Mouse (Mus musculus) adipocyte (in vitro differentiated cells): ENCODE measurements around the gene Tcf7l1.

Experiments
- DNase-seq: peaks from one replicate; pipeline ENCODE4 v3.0.0-alpha.2; 2016; ENCODE audit warnings: low spot score

Gene Tcf7l1

GRCm38 (mm10) chr6:72659717-72660390, 129.2 kb downstream of the Tcf7l1 start:
- peak; percentile 72 for DNase-seq

- DNase-seq, result peak; percentile 72
Observed at GRCm38 (mm10) chr6:72658006-72658405, 131.0 kb downstream of the Tcf7l1 start.

DNA sequence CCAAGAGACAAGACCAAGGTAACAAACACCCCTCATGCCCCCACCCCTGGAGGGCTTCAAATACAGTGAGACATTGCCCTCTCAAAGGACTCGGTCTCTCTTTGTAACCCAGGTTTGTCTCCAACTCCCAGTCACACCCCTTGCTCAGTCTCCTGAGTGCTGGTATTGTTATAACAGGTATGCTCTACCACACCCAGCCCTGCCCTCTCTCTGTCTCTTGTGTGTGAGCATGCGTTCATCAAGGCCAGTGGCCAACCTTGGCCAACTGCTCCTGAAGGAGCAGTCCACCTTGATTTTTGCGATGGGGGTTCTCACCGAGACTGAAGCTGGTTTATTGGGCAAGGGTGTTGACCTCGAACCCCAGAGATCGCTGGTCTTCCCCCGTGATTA, 133.0 kb downstream of the Tcf7l1 start:
- DNase-seq, result no peak

GRCm38 (mm10) chr6:72655309-72656052, 133.6 kb downstream of the Tcf7l1 start:
- peak; percentile 93 for DNase-seq

DNA sequence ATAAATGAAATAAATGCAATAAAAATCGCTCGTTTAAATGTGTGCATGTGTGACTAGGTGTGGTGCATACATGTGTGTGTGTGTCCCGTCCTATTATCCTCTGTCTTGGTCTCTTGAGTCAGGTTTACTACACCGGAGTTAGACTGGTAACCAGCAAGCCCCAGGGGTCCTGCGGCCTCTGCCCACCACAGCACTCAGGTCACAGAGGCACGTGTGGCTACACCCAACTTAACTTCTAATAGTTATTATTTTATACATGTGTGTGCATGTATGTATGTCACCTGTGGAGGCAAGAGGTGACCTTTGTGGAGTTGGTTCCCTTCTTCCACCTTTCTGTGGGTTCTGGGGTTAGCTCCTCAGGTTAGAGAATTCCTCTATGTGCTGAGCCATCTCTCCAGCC, 134.7 kb downstream of the Tcf7l1 start:
- no peak for DNase-seq

DNA sequence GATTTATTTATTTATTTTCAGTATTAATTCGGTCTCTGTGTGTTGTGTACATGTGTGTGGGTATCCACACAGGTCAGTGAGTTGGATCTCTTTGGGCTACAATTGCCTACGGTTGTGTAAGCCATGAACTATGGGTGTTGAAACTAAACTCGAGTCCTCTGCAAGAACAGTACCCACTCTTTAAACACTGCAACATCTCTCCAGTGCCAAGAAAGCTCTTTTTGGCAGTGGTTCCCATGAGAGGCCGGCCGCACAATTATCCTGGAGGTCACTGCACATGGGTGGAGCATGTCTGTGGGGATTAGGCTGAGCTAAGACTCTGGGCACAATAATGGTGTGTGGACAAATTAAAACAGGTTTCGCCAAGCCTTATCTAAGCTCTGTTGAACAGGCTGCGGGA, 135.6 kb downstream of the Tcf7l1 start:
- DNase-seq, result peak; percentile 99

DNA sequence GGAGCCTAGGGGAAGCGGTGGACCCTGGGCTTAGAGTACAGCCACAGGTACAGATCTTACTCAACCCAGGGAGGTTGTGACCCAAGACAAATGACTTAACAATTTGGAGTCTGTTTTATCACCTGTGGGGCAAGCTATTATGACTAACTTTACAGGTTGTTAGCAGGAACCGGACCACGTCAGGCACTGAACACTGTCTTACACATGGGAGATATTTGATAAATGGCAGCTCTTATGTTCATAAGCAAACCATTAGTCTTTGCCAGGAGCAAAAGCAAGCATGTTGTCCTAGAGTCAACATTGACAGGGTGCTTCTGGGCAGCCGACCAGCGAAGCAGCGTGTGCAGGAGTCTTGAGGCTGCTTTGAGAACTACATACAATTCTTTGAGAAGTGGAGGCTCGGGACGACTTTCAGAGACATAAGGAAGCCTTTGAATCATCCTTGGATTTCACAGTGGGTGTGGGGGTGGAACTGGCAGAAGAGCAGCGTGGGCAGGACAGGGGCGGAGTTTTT, 138.7 kb downstream of the Tcf7l1 start:
- DNase-seq, result peak; percentile 61

DNA sequence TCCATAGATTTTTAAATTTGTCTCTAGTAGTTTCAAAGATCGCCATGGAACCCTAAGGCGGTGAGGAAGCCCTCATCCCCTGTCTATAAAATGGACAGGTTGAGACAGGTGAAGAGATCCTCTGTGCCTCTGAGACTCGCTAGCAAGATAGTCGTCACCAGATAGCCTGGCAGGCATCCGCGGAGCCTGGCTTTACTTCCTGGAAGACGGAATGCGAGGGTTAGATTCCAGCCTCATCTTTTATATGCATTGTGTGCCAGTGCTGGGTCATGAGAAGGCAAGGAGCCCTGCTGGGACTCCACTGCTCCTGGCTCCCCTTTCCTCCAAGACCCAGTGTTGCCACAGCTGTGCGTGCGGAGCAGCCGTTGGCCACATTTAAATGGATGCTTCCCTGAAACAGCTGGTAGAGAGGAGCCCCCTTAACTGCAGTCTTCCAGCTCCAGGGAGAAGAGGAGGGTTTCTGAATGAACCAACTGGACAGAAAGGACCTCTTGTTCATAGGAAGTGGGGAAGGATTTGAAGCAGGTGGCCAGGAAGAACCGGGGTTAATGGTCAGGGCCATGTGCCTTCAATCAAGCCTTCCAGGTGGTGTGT, 141.0 kb downstream of the Tcf7l1 start:
- DNase-seq, result no peak

DNA sequence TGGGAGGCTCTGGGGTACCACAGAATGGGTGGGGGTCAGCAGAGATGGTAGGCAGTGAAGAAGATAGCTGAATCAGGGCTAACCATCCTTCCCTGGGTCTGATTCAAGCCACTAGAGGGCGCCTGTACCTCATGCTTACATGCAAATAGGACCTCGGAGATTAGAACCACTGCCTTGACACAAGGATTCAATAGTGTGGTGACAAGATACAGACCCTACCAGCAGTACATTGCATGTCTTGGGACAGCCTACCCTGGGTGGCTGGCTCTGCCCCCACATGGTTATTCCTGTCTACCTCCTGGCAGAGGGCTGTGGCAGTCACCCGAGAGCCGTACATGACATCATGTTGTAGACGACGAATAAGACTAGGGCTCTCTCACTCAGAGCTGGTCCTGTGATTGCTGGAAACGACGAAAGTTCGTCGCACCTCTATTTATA, 141.7 kb downstream of the Tcf7l1 start:
- DNase-seq, result peak; percentile 78

DNA sequence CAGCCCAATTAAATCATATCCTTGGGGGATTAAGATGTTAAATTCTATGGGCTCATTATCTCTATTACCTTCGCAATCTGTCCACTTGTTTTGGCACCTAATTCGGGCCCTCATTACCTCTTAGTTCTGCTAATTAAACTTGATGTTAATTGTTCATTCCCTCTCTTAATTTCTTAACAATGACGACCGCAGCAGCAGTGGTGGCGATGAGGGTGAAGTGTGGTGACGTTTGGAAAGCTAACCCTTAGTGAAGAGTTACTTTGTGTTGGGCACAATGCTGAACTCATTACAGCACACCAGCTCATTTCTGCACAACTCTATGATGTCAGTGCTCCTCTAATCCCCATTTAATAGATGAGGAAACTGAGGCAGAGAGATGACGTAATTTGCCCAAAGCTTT, 143.7 kb downstream of the Tcf7l1 start:
- no peak for DNase-seq

DNA sequence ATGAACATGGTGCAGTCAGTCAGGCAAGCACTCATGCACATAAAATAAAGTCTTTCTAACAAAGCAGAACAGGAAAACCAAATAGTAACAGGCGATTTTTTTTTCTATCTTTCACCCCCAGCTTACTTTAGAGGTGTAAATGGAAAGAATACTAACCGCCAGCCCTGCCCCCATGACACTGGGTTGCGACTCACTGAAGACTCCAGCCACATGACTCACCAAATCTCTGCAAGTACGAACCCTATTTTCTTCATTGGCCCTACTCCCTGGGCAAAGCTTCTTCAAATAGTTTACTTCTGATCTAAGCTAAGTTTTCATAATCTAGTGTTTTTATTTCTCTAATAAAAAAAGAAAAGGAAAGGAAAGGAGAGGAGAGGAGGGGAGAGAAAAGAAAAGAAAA, 144.5 kb downstream of the Tcf7l1 start:
- peak; percentile 69 for DNase-seq

- no peak for DNase-seq
Observed at GRCm38 (mm10) chr6:72641218-72641954, 147.7 kb downstream of the Tcf7l1 start.

DNA sequence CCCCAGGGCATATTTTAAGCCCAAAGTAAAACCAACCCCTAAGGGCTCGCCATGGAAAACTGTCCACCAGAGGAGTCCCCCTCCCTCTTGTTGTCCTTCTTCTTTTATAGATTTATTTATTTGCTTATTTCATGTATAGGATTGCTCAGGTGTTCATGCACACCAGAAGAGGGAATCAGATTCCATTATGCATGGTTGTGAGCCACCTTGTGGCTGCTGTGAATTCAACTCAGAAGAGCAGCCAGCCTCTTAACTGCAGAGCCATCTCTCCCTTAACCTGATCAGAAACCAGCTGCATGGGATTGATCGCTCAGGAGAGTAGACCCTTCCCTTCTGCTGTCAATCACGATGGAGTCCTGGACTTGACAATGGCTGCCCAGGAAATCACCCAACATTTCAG, 152.1 kb downstream of the Tcf7l1 start:
- DNase-seq, result no peak

DNA sequence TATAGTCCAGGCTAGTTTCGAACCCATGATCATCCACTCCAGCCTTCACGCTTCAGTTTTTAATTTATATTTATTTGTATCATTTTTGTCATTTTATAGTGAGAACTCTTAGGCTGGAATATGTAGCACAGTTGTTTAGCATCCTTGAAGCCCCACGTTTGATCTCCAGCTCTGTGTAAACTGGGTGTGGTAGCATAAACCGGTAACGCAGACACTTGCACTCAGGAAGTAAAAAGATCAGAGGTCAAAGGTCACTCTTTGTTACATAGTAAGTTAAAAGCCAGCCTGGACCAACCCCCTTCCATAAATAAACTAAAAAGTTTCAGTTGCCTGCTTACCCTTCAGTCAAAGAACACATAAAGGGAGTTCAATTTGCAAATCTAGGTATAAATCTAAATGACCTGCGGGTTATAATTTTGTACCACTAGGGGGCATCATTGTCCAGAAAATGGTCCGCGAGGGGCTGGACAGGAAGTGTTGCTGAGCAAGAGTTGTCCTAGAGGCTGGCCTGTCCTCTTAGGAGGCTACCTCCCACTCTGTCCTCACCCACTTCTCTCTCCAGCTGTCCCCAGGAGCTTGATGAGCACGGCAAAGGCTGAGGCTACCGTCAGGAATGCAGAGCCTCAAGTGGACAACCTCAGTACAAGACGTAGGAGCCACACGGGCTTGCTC, 153.2 kb downstream of the Tcf7l1 start:
- DNase-seq, result peak; percentile 82

- no peak for DNase-seq
Observed at GRCm38 (mm10) chr6:72634311-72634710, 154.7 kb downstream of the Tcf7l1 start.

DNA sequence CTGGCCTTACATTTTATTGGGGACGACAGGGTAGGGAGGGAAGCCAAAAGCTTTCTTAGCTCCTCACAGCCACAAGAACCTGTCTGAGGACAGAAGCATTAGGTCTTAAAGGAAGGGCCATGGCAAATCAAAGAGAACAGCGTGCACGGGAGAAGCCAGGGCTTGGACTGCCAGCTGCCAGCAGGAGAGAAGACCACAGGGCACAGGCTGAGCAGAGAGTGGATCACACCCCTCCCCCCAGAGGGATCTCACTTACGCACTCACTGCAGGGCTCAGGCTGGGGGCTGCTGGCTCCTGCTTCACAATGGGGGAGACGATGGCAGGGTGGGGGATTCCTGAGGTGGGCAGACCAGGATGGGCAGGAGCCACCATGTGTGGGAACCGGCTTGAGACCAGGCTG, 157.4 kb downstream of the Tcf7l1 start:
- no peak for DNase-seq

DNA sequence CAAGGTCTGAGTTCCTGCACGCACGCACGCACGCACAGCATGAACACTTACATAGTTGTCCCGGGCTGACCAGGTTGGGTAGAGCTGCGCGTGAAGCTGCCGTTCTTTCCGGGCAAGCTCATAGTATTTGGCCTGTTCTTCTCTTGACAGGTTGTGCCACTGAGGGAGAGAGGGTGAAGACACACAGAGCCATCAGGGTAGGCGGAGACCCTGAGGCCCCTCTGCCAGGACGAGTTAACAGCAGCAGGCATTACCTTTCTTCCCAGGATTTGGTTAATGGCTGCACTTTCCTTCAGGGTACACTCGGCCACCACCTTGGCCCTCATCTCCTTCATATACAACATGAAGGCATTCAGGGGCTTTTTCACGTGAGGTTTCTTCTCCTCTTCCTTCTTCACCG, 158.1 kb downstream of the Tcf7l1 start:
- no peak for DNase-seq

DNA sequence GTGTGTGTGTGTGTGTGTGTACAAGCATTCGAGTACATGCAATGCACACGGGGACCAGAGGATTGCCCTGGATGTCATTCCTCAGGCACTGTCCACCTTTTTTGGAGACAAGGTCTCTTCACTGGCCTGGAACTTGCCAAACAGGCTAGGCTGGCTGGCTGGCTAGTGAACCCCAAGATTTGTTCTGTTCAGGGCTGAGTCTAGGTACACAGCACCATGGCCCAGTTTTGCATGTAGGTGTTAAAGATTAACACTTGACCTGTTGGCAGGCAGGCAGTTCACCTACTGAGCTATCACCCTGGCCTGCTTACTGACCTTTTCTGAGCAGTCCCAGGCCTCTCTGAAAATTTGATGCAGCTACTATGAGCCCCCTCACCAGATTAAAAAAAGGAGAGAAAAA, 158.7 kb downstream of the Tcf7l1 start:
- DNase-seq, result no peak

DNA sequence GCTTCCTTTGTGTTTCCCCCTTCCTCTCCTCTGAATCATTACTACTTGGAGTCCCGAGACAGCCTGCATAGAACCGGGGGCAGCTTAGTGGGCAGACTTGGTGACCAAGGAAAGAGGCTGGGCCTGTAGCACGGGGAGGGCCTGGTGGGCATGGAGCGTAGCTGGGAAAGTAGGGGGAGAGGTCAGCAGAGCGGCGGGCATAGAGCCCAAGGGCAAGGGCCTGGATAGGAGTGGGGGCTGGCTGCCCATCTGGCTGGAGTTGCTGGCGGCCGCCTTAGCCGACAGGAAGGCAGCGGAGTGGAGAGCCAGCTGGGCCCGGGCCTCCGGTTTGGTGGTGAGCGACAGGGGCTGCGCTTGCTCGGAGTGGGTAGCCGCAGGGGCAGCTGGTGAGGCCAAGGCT, 161.8 kb downstream of the Tcf7l1 start:
- DNase-seq, result no peak

GRCm38 (mm10) chr6:72626391-72626790, 162.7 kb downstream of the Tcf7l1 start:
- no peak for DNase-seq

GRCm38 (mm10) chr6:72623661-72624402, 165.2 kb downstream of the Tcf7l1 start:
- peak; percentile 71 for DNase-seq
